Mouse (Mus musculus): ENCODE data around the gene Npas2. TPM values are rescaled to one million over a fixed set of nuclear protein-coding genes. Genes with fewer than 3 reads are reported as not detected.

The Npas2 gene
- polyA plus RNA-seq, 1 experiment from 2014 or later: 0.86 TPM

DNA sequence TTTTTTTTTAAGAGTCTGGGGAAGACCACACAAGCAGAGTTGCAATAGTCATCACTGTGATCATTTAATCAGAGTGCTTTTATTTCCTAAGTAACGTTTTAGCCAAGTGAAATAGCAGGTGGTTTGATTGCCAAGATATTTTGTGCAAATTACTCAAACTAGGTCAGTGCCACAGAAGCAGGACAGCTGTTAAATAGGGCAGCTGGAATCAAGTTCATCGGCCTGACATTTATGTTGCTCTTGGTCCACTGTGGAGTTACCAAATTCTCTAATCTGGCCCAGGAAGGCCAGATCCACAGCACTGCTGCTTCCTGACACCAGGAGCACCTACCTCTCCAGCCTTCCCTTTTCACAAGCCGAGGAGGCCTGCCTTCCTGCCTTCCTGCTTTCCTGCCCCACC is 94.9 kb downstream of the Npas2 start:
- no peaks in the 10 kb centered on the region for H3K9me3 ChIP-seq
- WGBS: 60% methylated on average over 3 of the region's 3 CpGs
- no peak for ATAC-seq (ENCODE audit: insufficient number of reproducible peaks, insufficient read depth, low FRiP score, low TSS enrichment)
- H3K4me1 ChIP-seq: no peaks in the 10 kb centered on the region
- H3K4me3 ChIP-seq: no peak overlapping the region
- H3K27me3 ChIP-seq: no peaks in the 10 kb centered on the region
- no peaks in the 10 kb centered on the region for H3K36me3 ChIP-seq
- no peak overlapping the region for H3K9ac ChIP-seq
- no peak overlapping the region for H3K27ac ChIP-seq
- no peak overlapping the region for H3K4me2 ChIP-seq (replicated peaks)

DNA sequence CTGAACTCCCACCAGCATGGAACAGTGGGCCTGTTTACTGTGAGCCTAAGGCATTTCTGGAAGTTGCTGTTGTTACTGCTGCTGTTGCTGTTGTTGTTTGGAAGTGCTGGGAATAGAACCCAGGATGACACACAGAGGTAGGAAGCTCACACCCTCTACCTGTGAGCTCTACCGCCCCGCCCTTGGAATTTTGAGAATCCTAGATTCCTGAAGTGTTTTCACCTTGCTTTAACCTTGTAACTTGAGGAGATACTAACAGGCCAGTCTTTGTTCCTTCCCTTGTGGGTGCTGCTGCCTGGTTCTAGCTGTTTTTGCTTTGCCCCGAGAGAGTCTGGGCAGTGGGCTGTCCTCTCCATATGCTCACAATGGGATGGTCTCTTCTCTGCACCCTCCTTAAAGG is 98.5 kb downstream of the Npas2 start:
- H3K27ac ChIP-seq: no peak overlapping the region
- no peak overlapping the region for H3K4me2 ChIP-seq (replicated peaks)
- no peak overlapping the region for H3K9ac ChIP-seq
- ATAC-seq (ENCODE audit: insufficient number of reproducible peaks, insufficient read depth, low FRiP score, low TSS enrichment): no peak
- H3K4me1 ChIP-seq: no peaks in the 10 kb centered on the region
- no peaks in the 10 kb centered on the region for H3K36me3 ChIP-seq
- no peaks in the 10 kb centered on the region for H3K9me3 ChIP-seq
- H3K4me3 ChIP-seq: no peak overlapping the region
- no peaks in the 10 kb centered on the region for H3K27me3 ChIP-seq
- WGBS: 56% methylated on average over 3 of the region's 3 CpGs

DNA sequence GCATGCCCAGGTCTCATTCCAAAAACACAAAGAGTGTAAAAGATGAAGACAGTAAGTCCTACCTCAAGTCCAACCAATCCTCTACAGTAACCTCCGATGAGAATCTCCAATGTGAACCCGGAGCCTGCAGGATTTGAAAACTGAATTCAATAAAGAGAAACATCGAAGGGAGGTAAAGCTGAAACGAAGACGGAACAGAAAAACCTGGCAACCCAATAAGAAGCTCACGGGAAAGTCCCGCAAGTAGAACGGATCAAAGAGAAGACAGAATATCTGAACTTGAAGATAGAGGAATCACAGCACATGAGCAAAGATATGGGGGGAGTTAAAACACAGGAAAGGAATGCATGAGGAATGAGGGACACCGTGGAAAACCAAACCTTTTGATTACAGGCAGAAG is 104.8 kb downstream of the Npas2 start:
- WGBS: 89% methylated on average over 9 of the region's 9 CpGs
- Histone ChIP-seq H3K36me3 (no peaks in the 10 kb centered on the region), H3K4me1 (no peaks in the 10 kb centered on the region), H3K9ac (no peak overlapping the region), H3K4me3 (no peak overlapping the region), H3K27ac (no peak overlapping the region), H3K4me2 (replicated peaks) (no peak overlapping the region), H3K27me3 (no peaks in the 10 kb centered on the region), H3K9me3 (no peaks in the 10 kb centered on the region)
- no peak for ATAC-seq (ENCODE audit: insufficient number of reproducible peaks, insufficient read depth, low FRiP score, low TSS enrichment)

DNA sequence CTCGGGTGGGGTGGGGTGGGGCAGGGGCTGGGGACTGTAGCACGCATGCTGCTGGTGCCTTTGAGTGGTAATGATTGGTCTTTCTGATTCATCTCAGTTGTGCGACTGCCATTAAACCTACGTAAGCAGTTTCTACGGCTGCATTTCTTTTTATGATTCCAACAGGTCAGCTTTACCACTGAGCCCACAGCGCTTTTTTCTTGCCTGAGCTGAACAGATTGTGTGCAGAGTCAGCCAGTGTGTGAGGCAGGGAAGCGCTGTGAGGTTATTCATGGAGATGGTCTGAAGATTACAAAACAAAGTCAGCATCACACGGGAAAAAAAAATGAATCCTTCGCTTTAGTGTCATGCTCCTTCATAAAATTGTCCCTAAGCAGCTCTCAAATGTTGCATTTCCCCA is 106.7 kb downstream of the Npas2 start:
- Histone ChIP-seq H3K9me3 (no peaks in the 10 kb centered on the region), H3K4me3 (no peak overlapping the region), H3K4me2 (replicated peaks) (no peak overlapping the region), H3K9ac (no peak overlapping the region), H3K27ac (no peak overlapping the region), H3K36me3 (no peaks in the 10 kb centered on the region), H3K27me3 (no peaks in the 10 kb centered on the region), H3K4me1 (no peaks in the 10 kb centered on the region)
- 91% methylated on average over 9 of the region's 9 CpGs for WGBS
- ATAC-seq (ENCODE audit: insufficient number of reproducible peaks, insufficient read depth, low FRiP score, low TSS enrichment): no peak

DNA sequence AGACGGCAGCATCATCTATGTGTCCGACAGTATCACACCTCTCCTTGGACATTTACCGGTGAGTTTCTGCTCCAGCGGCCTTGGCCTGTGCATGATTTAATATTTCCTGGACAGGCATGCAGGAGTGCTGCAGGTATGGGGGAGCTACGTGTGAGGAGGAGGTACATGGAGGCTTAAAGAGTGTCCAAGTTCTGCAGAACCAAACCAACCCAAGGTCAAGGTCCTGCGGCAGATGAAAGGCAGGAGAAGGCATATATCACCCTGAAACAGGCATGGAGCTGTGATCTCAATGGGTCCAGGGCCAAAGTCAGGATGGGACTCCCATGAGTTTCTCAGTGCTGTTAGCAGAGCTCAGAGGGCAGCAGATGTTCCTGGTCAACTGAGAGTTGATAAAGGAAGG is 107.1 kb downstream of the Npas2 start:
- no peaks in the 10 kb centered on the region for H3K4me1 ChIP-seq
- H3K4me2 ChIP-seq (replicated peaks): no peak overlapping the region
- no peak overlapping the region for H3K9ac ChIP-seq
- no peaks in the 10 kb centered on the region for H3K9me3 ChIP-seq
- no peaks in the 10 kb centered on the region for H3K36me3 ChIP-seq
- no peak for ATAC-seq (ENCODE audit: insufficient number of reproducible peaks, insufficient read depth, low FRiP score, low TSS enrichment)
- WGBS: 92% methylated on average over 6 of the region's 6 CpGs
- no peaks in the 10 kb centered on the region for H3K27me3 ChIP-seq
- H3K4me3 ChIP-seq: no peak overlapping the region
- no peak overlapping the region for H3K27ac ChIP-seq

DNA sequence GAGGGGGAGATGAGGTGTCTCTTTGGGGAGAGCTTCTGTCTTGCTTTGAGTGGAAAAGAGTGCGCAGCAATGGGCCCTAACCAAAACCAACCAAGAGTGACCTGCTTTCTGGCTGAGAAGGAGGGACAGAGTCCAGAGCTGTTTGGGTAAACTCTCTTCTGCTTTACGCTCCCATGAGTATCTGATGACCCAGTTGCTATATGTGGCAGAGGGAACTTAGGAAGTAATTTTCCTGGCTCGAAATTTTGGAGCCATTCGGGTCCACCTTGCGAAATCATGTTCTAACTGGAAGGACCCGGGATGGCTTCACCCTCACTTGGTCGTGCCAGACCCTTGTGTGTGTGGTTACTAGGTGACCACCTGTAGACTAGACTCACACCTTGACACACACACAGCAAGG is 108.7 kb downstream of the Npas2 start:
- Histone ChIP-seq H3K4me3 (no peak overlapping the region), H3K4me1 (peaks cover 8% of the 10 kb centered on the region; the same call in 1 of the 2 replicates), H3K9me3 (no peaks in the 10 kb centered on the region), H3K27ac (no peak overlapping the region), H3K36me3 (no peaks in the 10 kb centered on the region), H3K4me2 (replicated peaks) (no peak overlapping the region), H3K9ac (no peak overlapping the region), H3K27me3 (no peaks in the 10 kb centered on the region)
- no peak for ATAC-seq (ENCODE audit: insufficient number of reproducible peaks, insufficient read depth, low FRiP score, low TSS enrichment)
- WGBS: 85% methylated on average over 7 of the region's 7 CpGs

DNA sequence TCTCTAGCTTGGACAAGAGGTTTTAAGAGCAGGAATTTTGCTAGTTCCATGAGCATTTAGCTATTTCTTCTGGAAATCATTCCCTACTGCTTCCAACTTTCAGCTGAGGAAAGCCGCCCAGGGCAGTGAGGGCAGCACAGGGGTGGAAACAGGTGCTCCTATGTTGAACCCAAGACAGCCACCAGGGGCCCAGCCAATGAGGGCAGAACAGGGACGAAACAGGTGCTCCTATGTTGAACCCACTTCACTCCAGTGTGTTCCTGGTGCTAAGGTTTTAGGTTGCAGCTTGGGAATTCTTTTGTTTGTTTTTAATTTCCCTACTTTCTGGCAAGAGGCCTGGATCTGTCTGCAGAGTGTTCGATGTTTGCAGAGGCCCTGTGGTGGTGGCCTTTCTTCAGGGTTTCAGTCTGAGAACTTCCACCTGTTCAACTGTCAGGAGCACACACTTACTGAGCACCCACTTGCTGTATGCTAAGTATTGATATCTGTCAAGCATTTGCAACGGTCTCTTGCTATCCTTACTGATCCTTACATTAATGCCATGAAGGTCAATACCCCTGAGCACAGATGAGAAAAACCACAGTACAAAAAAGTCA is 109.6 kb downstream of the Npas2 start:
- Histone ChIP-seq H3K36me3 (no peaks in the 10 kb centered on the region), H3K9ac (no peak overlapping the region), H3K27me3 (no peaks in the 10 kb centered on the region), H3K4me1 (peaks cover 8% of the 10 kb centered on the region; the same call in 1 of the 2 replicates), H3K9me3 (no peaks in the 10 kb centered on the region), H3K4me2 (replicated peaks) (no peak overlapping the region), H3K4me3 (no peak overlapping the region), H3K27ac (no peak overlapping the region)
- ATAC-seq (ENCODE audit: insufficient number of reproducible peaks, insufficient read depth, low FRiP score, low TSS enrichment): no peak
- 52% methylated on average over 4 of the region's 4 CpGs for WGBS

DNA sequence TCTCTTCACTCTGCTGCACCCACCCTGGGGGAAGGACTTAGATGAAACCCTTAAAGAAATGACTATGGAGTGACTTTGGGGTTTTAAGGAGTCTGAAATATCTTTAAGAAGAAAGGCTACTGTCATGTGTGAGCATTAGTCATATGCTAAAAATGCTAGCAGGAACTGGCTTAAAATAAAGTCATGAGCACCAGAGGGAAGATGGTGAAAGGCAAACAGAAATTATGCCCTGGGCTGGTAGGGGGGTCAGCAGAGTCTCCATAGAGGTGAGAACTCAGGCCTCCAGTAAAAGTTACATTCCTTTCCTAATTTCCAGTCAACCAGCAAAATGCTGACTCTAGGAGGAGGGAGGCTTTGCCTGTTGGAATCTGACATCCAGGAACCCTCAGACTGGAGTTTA is 113.8 kb downstream of the Npas2 start:
- H3K4me1 ChIP-seq: peaks cover 8% of the 10 kb centered on the region
- no peak overlapping the region for H3K27ac ChIP-seq
- no peak overlapping the region for H3K9ac ChIP-seq
- H3K4me2 ChIP-seq (replicated peaks): no peak overlapping the region
- no peaks in the 10 kb centered on the region for H3K9me3 ChIP-seq
- H3K36me3 ChIP-seq: no peaks in the 10 kb centered on the region
- H3K4me3 ChIP-seq: no peak overlapping the region
- ATAC-seq (ENCODE audit: insufficient number of reproducible peaks, insufficient read depth, low FRiP score, low TSS enrichment): no peak
- H3K27me3 ChIP-seq: no peaks in the 10 kb centered on the region

DNA sequence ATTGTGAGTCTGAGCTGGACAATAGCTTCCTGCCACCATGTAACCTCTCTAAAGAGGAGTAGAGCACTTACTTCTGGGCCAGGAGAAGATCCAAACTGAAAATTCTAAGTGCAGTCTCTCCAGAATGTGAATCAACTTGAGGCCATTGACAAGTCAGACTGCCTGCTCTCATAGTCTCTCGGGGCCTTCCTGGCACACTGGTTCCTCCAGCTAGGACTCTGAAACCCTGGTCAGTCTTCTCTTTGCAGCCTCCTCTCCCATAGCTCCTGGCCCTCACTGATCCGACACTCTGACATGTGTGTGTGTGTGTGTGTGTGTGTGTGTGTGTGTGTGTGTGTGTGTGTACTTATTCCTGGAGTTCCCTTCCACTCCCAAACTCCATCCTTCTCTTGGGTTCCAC is 114.4 kb downstream of the Npas2 start:
- WGBS: 74% methylated on average over 2 of the region's 2 CpGs
- H3K4me1 ChIP-seq: peaks cover 15% of the 10 kb centered on the region
- no peaks in the 10 kb centered on the region for H3K36me3 ChIP-seq
- no peak overlapping the region for H3K27ac ChIP-seq
- no peaks in the 10 kb centered on the region for H3K9me3 ChIP-seq
- H3K4me2 ChIP-seq (replicated peaks): no peak overlapping the region
- no peak for ATAC-seq (ENCODE audit: insufficient number of reproducible peaks, insufficient read depth, low FRiP score, low TSS enrichment)
- no peaks in the 10 kb centered on the region for H3K27me3 ChIP-seq
- no peak overlapping the region for H3K4me3 ChIP-seq
- no peak overlapping the region for H3K9ac ChIP-seq

DNA sequence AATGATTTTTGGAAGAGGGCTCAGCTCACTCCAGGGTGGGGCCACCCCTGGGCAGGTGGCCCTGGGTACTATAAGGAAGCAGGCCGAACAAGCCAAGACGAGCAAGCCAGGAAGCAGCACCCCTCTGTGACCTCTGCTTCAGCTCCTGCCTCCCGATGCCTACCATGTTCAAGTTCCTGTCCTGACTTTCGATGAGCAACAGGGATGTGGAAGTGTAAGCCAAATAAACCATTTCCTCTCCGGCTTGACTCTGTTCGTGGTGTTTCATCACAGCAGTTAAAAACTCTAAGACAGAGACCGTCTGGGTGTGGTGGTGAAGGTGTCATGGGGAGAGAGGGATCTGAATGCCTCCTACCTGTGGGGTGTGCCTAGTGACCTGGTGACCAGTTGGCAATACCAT is 116.0 kb downstream of the Npas2 start:
- Histone ChIP-seq H3K9me3 (no peaks in the 10 kb centered on the region), H3K27ac (no peak overlapping the region), H3K4me1 (peaks cover 27% of the 10 kb centered on the region), H3K27me3 (no peaks in the 10 kb centered on the region), H3K4me2 (replicated peaks) (no peak overlapping the region), H3K36me3 (no peaks in the 10 kb centered on the region), H3K4me3 (no peak overlapping the region), H3K9ac (no peak overlapping the region)
- no peak for ATAC-seq (ENCODE audit: insufficient number of reproducible peaks, insufficient read depth, low FRiP score, low TSS enrichment)
- 82% methylated on average over 7 of the region's 7 CpGs for WGBS

DNA sequence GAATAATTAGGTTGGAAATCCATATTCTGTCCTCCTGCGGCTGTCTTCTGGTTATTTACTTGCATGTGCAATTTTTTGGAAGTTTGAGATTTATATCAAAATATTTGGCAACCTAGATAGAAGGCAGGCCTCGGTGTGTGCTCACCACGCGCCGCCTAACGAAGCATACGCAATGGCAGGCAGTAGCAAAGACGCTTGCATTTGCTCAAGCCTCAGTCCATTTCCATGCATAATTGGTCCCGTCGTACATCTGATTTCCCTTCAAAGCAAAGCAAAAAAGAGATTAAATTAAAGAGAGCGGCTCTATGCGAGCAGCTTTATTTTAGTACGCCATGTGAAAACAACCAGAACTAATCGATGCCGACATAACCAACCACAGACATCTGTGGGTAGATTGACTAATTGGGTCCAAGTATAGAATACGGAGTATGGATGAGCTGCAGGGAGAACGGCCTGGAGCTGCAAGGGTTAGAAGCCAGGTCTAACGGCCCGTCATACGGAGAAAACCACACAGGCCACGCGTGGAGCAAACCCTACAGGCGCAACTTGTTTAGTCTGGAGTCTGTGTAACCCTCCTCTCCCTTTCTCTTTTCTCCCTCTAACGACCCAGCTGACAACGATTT is 118.9 kb downstream of the Npas2 start:
- peak; percentile 75; the same call in 1 of the 2 replicates for ATAC-seq (ENCODE audit: insufficient number of reproducible peaks, insufficient read depth, low FRiP score, low TSS enrichment)
- WGBS: 48% methylated on average over 25 of the region's 25 CpGs
- no peaks in the 10 kb centered on the region for H3K27me3 ChIP-seq

DNA sequence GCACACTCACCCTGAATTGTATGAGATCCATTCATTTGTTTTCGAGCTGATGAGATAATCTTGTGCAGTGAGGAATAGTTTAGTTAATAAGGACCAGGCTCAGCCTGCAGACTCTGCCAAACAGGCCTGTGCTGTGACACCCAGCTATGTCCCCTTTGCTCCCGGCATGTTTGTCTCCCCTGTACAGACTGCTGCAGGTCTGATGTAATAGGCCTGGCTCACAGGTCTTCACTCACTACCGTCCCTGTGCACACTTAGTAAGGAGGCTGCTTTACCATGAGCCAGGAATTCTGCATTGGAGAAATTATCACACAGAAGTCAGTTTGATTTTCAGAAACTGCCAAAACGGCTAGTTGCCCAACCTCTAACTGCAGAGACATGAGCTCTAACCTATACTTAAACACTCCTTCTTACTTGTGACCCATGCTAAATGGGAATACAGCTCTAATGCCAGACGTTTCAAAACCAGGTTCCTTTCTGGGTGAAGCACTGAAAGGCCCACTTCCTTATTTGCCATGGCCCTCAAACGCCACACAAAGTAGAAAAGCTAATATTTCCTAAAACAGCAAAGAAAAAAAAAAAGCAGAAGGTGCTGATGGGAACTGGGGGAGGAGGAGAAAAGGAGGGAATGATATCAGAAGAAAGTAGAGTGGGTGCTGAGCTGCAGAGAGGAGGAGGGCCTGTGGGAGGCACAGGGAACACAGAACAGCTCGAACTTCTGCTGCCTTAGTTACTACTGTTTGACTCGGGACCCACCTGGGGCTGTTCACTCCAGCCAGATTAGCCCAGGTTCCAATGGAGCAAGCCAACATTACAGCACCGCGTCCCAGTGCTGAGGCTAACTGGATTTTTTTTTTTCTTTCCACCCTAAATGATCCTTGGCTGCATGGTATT is 120.1 kb downstream of the Npas2 start:
- Histone ChIP-seq H3K4me1 (peaks cover 21% of the 10 kb centered on the region), H3K4me2 (replicated peaks) (no peak overlapping the region), H3K27me3 (no peaks in the 10 kb centered on the region), H3K36me3 (no peaks in the 10 kb centered on the region), H3K27ac (no peak overlapping the region), H3K9me3 (no peaks in the 10 kb centered on the region), H3K9ac (no peak overlapping the region), H3K4me3 (no peak overlapping the region)
- WGBS: 67% methylated on average over 10 of the region's 10 CpGs
- ATAC-seq (ENCODE audit: insufficient number of reproducible peaks, insufficient read depth, low FRiP score, low TSS enrichment): no peak

More for the DNA sequence above, 118.9 kb downstream of the Npas2 start:
- H3K4me2 ChIP-seq (replicated peaks): no peak overlapping the region
- H3K9me3 ChIP-seq: no peaks in the 10 kb centered on the region
- H3K36me3 ChIP-seq: no peaks in the 10 kb centered on the region
- H3K4me1 ChIP-seq: peaks cover 18% of the 10 kb centered on the region; the same call in 1 of the 2 replicates
- no peak overlapping the region for H3K4me3 ChIP-seq
- no peak overlapping the region for H3K27ac ChIP-seq
- no peak overlapping the region for H3K9ac ChIP-seq
